25 mouse cellular contexts compared by ENCODE assay signal in the genomic region with DNA sequence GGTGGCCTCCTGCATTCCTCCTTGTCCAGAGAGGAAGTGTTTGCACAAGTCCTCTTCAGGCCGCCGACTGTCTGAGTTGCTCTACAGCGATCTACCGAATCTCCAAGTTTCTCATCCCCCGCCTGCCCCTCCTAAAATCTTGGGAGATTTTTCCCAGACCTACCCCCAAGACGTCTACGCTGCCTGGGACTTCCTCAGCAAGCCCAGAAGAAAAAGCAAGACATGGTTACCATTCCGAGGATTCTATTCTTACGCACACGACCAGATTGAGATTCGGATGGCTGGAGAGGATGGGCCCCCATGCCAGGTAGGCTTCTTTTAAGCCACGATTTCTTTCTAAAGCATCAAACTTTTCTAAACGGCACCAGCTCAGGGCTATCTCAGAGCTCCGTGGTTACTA. TPM values are rescaled to one million over a fixed set of nuclear protein-coding genes. Genes with fewer than 3 reads are reported as not detected.
DNase-seq lines count a peak whose midpoint lies in the region; ATAC-seq and TF ChIP-seq lines count a peak whose summit lies in the region.
"Had no signal": no experiment of that assay in that cellular context is flagged by ENCODE, and none has a peak within 500 bp of the region (broad histone marks: within the 10 kb centered on the region; RNA-seq: fewer than 3 reads in every experiment).

TSS of gene Glp2r (minus strand) at position 101 of the 400 bp plus-strand sequence.

- H3K9me3 ChIP-seq in E14TG2a.4 (ENCODE audit: low read length): no peaks in the 10 kb centered on the region
- H3K9me3 ChIP-seq in intestine, embryonic 15.5 days: no peaks in the 10 kb centered on the region
- H3K9me3 ChIP-seq in intestine, postnatal 0 days (ENCODE audit: control insufficient read depth): no peaks in the 10 kb centered on the region
- H3K9me3 ChIP-seq: embryonic facial prominence, embryonic 10.5 days; embryonic facial prominence, embryonic 12.5 days had no signal

- peak within 1 kb of the TSS; percentile 35 for H3K4me2 ChIP-seq in intestine, embryonic 15.5 days (replicated peaks)
- H3K4me2 ChIP-seq in intestine, postnatal 0 days (replicated peaks; ENCODE audit: low read depth): no peak within 1 kb of the TSS
- H3K4me2 ChIP-seq: embryonic facial prominence, embryonic 12.5 days had no signal

- ATAC-seq in intestine, embryonic 15.5 days: 0 out of 2 replicates have a peak, but pooled peaks have one; percentile 39
- no peak for ATAC-seq in intestine, postnatal 0 days
- ATAC-seq: CD4-positive, CD25-positive, alpha-beta regulatory T cell, adult 4 months; forebrain, embryonic 14.5 days; forebrain, embryonic 16.5 days had no signal

- 47% methylated on average over 14 of the region's 14 CpGs for WGBS in intestine, embryonic 15.5 days
- 54% methylated on average over 14 of the region's 14 CpGs for WGBS in intestine, postnatal 0 days

- H3K36me3 ChIP-seq in E14TG2a.4 (ENCODE audit: insufficient read depth, low read length): no peaks in the 10 kb centered on the region
- no peaks in the 10 kb centered on the region for H3K36me3 ChIP-seq in intestine, embryonic 15.5 days
- no peaks in the 10 kb centered on the region for H3K36me3 ChIP-seq in intestine, postnatal 0 days (ENCODE audit: control insufficient read depth, insufficient read depth)
- H3K36me3 ChIP-seq: embryonic facial prominence, embryonic 10.5 days; embryonic facial prominence, embryonic 12.5 days had no signal

- H3K27ac ChIP-seq in intestine, embryonic 15.5 days: peak within 1 kb of the TSS; percentile 51
- peak within 1 kb of the TSS; percentile 41 for H3K27ac ChIP-seq in intestine, postnatal 0 days (ENCODE audit: low read depth, low read length)
- H3K27ac ChIP-seq: embryonic facial prominence, embryonic 10.5 days; embryonic facial prominence, embryonic 12.5 days had no signal

- no peak within 1 kb of the TSS for H3K9ac ChIP-seq in intestine, embryonic 15.5 days
- H3K9ac ChIP-seq in intestine, postnatal 0 days (ENCODE audit: low read depth, low read length): no peak within 1 kb of the TSS
- H3K9ac ChIP-seq: embryonic facial prominence, embryonic 12.5 days had no signal

- peak within 1 kb of the TSS; percentile 59 for H3K4me3 ChIP-seq in E14TG2a.4 (replicated peaks; ENCODE audit: low read length)
- H3K4me3 ChIP-seq in intestine, embryonic 15.5 days (replicated peaks): 0 out of 2 replicates have a peak within 1 kb of the TSS, but pooled peaks have one; percentile 3
- H3K4me3 ChIP-seq in intestine, postnatal 0 days (ENCODE audit: low read depth, low read length): no peak within 1 kb of the TSS
- H3K4me3 ChIP-seq: embryonic facial prominence, embryonic 10.5 days; embryonic facial prominence, embryonic 12.5 days had no signal

- peaks cover 2% of the 10 kb centered on the region; the same call in 1 of the 2 replicates for H3K27me3 ChIP-seq in E14TG2a.4 (ENCODE audit: insufficient read depth, low read length)
- H3K27me3 ChIP-seq in intestine, embryonic 15.5 days (replicated peaks): no peaks in the 10 kb centered on the region
- H3K27me3 ChIP-seq in intestine, postnatal 0 days (replicated peaks; ENCODE audit: control insufficient read depth, insufficient read depth, low read length): no peaks in the 10 kb centered on the region
- H3K27me3 ChIP-seq: CH12.LX; embryonic facial prominence, embryonic 12.5 days had no signal

- H3K4me1 ChIP-seq in E14TG2a.4 (replicated peaks; ENCODE audit: low read depth, low read length): peaks cover 6% of the 10 kb centered on the region; the same call in 1 of the 2 replicates
- peaks cover 5% of the 10 kb centered on the region; the same call in 1 of the 2 replicates for H3K4me1 ChIP-seq in intestine, embryonic 15.5 days (replicated peaks)
- H3K4me1 ChIP-seq in intestine, postnatal 0 days (replicated peaks; ENCODE audit: control insufficient read depth, insufficient read depth, low read length): no peaks in the 10 kb centered on the region
- H3K4me1 ChIP-seq: embryonic facial prominence, embryonic 10.5 days; embryonic facial prominence, embryonic 12.5 days had no signal

- no peak for TF ChIP-seq CTCF in E14TG2a.4 (conservative IDR thresholded peaks at IDR 0.05; ENCODE audit: low read length)
- TF ChIP-seq CTCF in intestine, postnatal 0 days (IDR thresholded peaks at IDR 0.05; ENCODE audit: low read depth): no peak

- no peak for DNase-seq in left cerebral cortex, adult 8-10 months (ENCODE audit: low spot score in 2 of 2)
- no peak for DNase-seq in heart, adult 11 months
- DNase-seq in adrenal gland, adult 18-20 months (ENCODE audit: low spot score in 2 of 2): no peak
- DNase-seq: adrenal gland, adult 8-10 months; adrenal gland, postnatal 14 days; adrenal gland, postnatal 36 days; B cell, adult 2 months; cerebellum, adult 11-12 months; cerebellum, adult 2 months; cerebellum, adult 9-10 months; cerebellum, postnatal 10 days; cerebellum, postnatal 25 days had no signal

RNA-seq across cellular contexts. Expression of gene Glp2r, which starts in this region (rescaled TPM):
- 4.0 and 4.2 TPM in 2 replicates for polyA plus RNA-seq in intestine, embryonic 15.5 days (2015; fragmentation: Nextera tagmentation; extraction: Ambion mirVana)
- polyA plus RNA-seq in intestine, postnatal 0 days (2015; fragmentation: Nextera tagmentation; extraction: Ambion mirVana): 2.8 and 2.9 TPM in 2 replicates
- total RNA-seq in left cerebral cortex, adult 8-10 months (2022): 1 to 10 TPM; 1.4 to 2.0 (median 1.8) TPM
- under 1 TPM in 1 of 2 experiments, not detected in 1; 0.07 TPM for total RNA-seq in adrenal gland, adult 18-20 months (2021)
- total RNA-seq: adrenal gland, postnatal 14 days; ES-E14; MEL had no signal
- polyA plus RNA-seq: CD4-positive, CD25-positive, alpha-beta regulatory T cell, adult 4 months; embryonic facial prominence, embryonic 10.5 days; embryonic facial prominence, embryonic 14.5 days; forebrain, embryonic 11.5 days had no signal
